Mouse (Mus musculus) stomach, adult 2 months (tissue): ENCODE data around the gene A830018L16Rik. TPM values are rescaled to one million over a fixed set of nuclear protein-coding genes. Genes with fewer than 3 reads are reported as not detected.

ENCODE experiments used
- polyA plus RNA-seq: library from polyadenylated mRNA; depleted of rRNA; stranded (reverse); fragments of >200 nt; gene quantifications from 2 replicates; pipeline ENCODE4 v1.2.3, GENCODE M21; 2012; rRNA removed

Gene A830018L16Rik
- 0.49 TPM in 1 of 2 replicates, not detected in the other for polyA plus RNA-seq

DNA sequence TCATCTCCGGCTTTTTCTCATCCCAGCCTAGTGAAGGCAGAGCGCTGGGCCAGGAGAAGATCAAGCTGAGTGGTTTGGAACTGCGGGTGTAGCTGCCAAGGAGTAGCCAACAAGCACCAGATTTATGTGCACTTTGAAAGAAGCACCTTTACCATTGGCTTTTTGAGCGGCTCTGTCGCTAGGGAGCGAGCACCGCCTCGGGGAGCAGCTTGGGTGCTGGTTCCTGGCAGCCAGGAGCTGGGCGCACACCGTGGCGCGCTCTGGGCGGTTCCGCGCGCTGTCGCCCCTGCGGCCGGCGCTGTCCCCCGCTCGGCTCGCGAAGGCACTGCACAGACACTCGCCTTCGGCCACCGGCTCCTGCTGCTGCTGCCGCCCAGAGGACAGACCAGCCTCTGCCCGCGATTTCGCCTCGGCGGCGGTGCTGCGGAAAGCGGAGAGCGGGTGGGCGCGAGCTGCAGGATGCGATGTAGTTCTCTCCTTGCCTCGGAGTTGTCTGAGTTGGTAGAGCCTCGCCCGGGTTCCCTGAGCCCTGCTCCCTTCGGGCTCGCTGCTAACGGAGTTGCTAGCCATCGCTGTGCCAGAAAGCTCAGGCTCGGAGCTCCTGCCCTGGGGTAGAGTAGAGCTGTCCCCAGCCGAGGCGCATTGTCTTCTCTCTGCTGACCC is at the start of gene A830018L16Rik:
A830018L16Rik (plus strand) TSS at position 212 of the 663 bp plus-strand sequence.

